Mouse (Mus musculus) intestine, postnatal 0 days (tissue): Measurements from ENCODE around the gene Rbm28. TPM values are rescaled to one million over a fixed set of nuclear protein-coding genes. Genes with fewer than 3 reads are reported as not detected.

Experiments
- ATAC-seq: fragments of 200-750 bp; cut with Nextera tagmentation; 2 replicates; pipeline ENCODE4 v1.8.0; 2017; ENCODE audit warnings: mild to moderate bottlenecking, moderate TSS enrichment, moderate library complexity
- H3K27ac ChIP-seq: fragments of 300-500 bp; sonication (generic); 2 replicates; pipeline ENCODE4 v1.5.1; 2014; ENCODE audit warnings: mild to moderate bottlenecking, low read depth, low read length, moderate library complexity
- H3K27me3 ChIP-seq: fragments of 300-500 bp; sonication (generic); replicated peaks from 2 replicates; pipeline ENCODE4 v1.6.1; 2014; ENCODE audit warnings: low read length, mixed read lengths; ENCODE audit not compliant: control insufficient read depth, insufficient read depth
- H3K36me3 ChIP-seq: fragments of 300-500 bp; sonication (generic); 2 replicates; pipeline ENCODE4 v1.6.1; 2014; ENCODE audit warnings: mild to moderate bottlenecking, moderate library complexity; ENCODE audit not compliant: control insufficient read depth, insufficient read depth
- H3K4me1 ChIP-seq: fragments of 300-500 bp; sonication (generic); replicated peaks from 2 replicates; pipeline ENCODE4 v1.6.1; 2014; ENCODE audit warnings: antibody characterized with exemption, low read length, mixed read lengths; ENCODE audit not compliant: control insufficient read depth, insufficient read depth
- H3K4me2 ChIP-seq: fragments of 300-500 bp; sonication (generic); replicated peaks from 2 replicates; pipeline ENCODE4 v1.6.1; 2014; ENCODE audit warnings: low read depth, mild to moderate bottlenecking, moderate library complexity
- H3K4me3 ChIP-seq: fragments of 300-500 bp; sonication (generic); 2 replicates; pipeline ENCODE4 v1.5.1; 2014; ENCODE audit warnings: low read depth, low read length
- H3K9ac ChIP-seq: fragments of 300-500 bp; sonication (generic); 2 replicates; pipeline ENCODE4 v1.6.1; 2014; ENCODE audit warnings: mild to moderate bottlenecking, low read depth, low read length
- H3K9me3 ChIP-seq: fragments of 300-500 bp; sonication (generic); 2 replicates; pipeline ENCODE4 v1.6.1; 2016; ENCODE audit warnings: mixed run types; ENCODE audit not compliant: control insufficient read depth
- CTCF ChIP-seq: sonication (generic); IDR thresholded peaks from 2 replicates; pipeline ENCODE4 v1.5.1; 2016; ENCODE audit warnings: low read depth, mild to moderate bottlenecking, control low read depth, antibody characterized with exemption, moderate library complexity
- WGBS: fragments of 180-500 bp; shearing (Covaris S2); extraction: QIAGEN DNeasy Blood & Tissue Kit; methylation state at CpG from one replicate; pipeline ENCODE4 v1.1.7; 2014; 5-methylcytosine and 5-hydroxymethylcytosine counted together
- polyA plus RNA-seq: library from polyadenylated mRNA; unstranded; fragments of >200 nt; fragmentation: Nextera tagmentation; extraction: Ambion mirVana; gene quantifications from 2 replicates; pipeline ENCODE4 v1.2.1, GENCODE M21; 2015

Gene Rbm28
- polyA plus RNA-seq, 1 experiment from 2014 or later, result 9.8 TPM

DNA sequence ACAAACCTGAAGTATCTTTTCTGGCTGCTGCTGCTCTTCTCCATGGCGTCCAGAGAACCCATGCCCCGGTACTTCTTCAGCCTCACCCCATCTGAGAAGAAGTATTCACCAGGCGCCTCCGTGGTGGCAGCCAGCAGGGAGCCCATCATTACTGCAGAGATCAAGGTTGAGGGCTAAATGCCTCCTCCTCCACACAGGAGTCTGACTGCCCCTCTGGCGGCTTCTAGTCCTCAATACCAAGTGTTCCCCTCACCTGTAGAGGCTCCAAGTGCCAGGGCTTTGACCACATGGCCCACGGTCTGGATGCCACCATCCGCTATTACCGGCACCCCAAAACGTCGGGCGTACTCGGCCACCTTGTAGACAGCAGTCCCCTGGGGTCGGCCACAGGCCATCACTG, 38.3 kb upstream of the Rbm28 start:
- no peaks in the 10 kb centered on the region for H3K27me3 ChIP-seq
- 93% methylated on average over 13 of the region's 13 CpGs for WGBS
- TF ChIP-seq CTCF, result no peak
- no peak overlapping the region for H3K27ac ChIP-seq
- H3K4me3 ChIP-seq, result no peak overlapping the region
- no peak overlapping the region for H3K9ac ChIP-seq
- peaks cover 17% of the 10 kb centered on the region for H3K36me3 ChIP-seq
- no peak for ATAC-seq
- no peaks in the 10 kb centered on the region for H3K9me3 ChIP-seq
- peaks cover 3% of the 10 kb centered on the region; the same call in 1 of the 2 replicates for H3K4me1 ChIP-seq
- no peak overlapping the region for H3K4me2 ChIP-seq

DNA sequence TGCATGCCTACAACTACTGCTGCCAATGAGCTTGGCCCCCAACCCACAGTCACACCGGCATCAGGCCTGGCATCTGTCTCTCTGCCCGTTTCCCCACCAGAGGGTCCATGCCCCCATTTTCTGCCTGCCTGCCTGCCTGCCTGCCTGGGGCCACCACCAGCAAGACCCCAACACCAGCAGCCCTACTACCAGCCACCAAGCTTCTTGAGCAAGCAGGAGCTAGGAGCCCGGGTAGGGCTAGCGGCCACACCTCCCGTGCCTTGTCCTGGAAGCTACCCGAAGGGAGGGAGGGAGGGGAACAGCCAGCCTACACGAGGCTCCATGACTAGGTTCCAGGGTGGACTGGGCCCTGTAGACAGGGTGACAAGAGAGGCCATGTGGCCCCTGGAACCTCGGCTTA, 37.2 kb upstream of the Rbm28 start:
- 83% methylated on average over 8 of the region's 8 CpGs for WGBS
- no peak for ATAC-seq

DNA sequence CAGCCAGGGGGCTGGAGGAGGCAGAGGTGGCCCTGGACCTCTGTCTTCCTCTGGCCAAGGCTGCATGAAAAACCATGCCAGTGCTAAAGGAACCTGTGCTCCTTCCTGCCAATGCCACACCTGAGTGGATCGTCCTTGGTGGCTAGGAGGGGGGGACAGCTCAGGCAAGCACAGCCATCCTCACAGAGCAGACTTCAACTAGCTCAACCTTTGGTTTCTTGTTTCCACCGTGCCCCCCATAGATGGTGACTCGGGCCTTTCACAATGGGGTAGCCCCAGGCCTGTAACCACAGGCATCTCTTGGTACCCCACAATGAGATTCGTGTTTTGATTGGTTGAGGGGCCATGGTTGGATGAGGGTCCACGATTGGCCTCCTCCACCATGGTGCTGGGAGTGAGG, 36.5 kb upstream of the Rbm28 start:
- Histone ChIP-seq H3K27ac (no peak overlapping the region), H3K4me3 (no peak overlapping the region), H3K27me3 (no peaks in the 10 kb centered on the region), H3K4me1 (peaks cover 3% of the 10 kb centered on the region; the same call in 1 of the 2 replicates), H3K36me3 (peaks cover 17% of the 10 kb centered on the region), H3K4me2 (no peak overlapping the region), H3K9me3 (no peaks in the 10 kb centered on the region), H3K9ac (no peak overlapping the region)
- WGBS, result 92% methylated on average over 5 of the region's 5 CpGs
- ATAC-seq, result no peak
- TF ChIP-seq CTCF, result no peak

More for the DNA sequence above, 37.2 kb upstream of the Rbm28 start:
- Histone ChIP-seq H3K9me3 (no peaks in the 10 kb centered on the region), H3K36me3 (peaks cover 17% of the 10 kb centered on the region), H3K27ac (no peak overlapping the region), H3K4me1 (peaks cover 3% of the 10 kb centered on the region; the same call in 1 of the 2 replicates), H3K9ac (no peak overlapping the region), H3K4me3 (no peak overlapping the region), H3K27me3 (no peaks in the 10 kb centered on the region), H3K4me2 (no peak overlapping the region)
- no peak for TF ChIP-seq CTCF

DNA sequence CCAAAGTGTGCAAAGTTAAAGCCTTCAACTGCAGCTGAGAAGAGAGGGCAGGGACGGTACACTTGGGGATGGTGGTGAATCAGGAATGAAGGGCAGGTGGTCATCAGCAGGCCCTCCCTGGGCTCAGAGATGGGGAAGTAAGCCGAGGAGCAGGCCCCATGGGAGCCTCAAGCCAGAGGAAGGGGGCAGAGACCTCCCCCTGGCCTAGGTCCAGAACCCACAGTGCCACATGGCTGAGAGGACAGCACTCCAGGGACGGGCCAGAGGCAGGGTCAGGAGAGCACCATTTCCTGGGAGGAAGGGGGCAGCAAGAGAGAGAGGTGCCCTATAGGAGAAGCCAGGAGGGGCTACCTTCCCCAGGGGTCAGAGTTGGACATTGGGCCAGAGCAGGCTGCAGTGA, 35.7 kb upstream of the Rbm28 start:
- Histone ChIP-seq H3K36me3 (peaks cover 17% of the 10 kb centered on the region), H3K4me2 (no peak overlapping the region), H3K27ac (no peak overlapping the region), H3K9ac (no peak overlapping the region), H3K4me3 (no peak overlapping the region), H3K9me3 (no peaks in the 10 kb centered on the region), H3K4me1 (peaks cover 3% of the 10 kb centered on the region; the same call in 1 of the 2 replicates), H3K27me3 (no peaks in the 10 kb centered on the region)
- no peak for ATAC-seq
- no peak for TF ChIP-seq CTCF
- 78% methylated on average over 3 of the region's 3 CpGs for WGBS

DNA sequence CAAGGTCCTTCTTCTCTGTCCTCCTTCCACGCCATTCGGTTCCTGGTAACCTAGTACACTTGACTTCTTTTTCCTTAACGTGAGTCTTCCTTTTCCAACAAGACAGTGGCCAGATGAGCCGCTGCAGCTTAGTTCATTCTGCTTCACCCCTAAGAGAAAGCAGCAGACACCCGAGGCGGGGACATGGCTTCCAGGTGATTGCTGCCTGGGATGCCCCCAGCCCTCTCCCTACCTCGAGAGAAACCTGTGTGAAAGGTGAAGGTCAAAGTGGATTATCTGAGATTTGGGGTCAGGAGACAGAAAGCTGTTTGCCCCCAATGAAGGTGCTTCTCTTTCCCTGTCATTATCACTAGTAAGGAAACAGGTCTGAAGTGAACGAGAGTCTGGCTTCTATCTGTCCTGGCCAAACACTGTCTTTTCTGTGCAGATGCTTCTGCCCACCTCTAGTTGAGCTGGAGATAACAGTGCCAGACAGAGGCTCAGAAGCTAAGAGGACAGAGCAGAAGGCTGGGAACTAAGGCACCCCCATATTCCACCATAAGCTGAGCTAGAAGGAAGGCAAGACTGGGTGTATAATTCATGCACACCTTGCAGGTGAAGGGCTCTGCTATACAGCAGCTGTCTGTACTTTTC, 34.5 kb upstream of the Rbm28 start:
- Histone ChIP-seq H3K27ac (no peak overlapping the region), H3K4me1 (peaks cover 3% of the 10 kb centered on the region; the same call in 1 of the 2 replicates), H3K9ac (no peak overlapping the region), H3K36me3 (peaks cover 13% of the 10 kb centered on the region), H3K4me2 (peak overlapping the region; percentile 61), H3K9me3 (no peaks in the 10 kb centered on the region), H3K27me3 (no peaks in the 10 kb centered on the region), H3K4me3 (no peak overlapping the region)
- ATAC-seq, result no peak
- no peak for TF ChIP-seq CTCF
- 38% methylated on average over 8 of the region's 8 CpGs for WGBS

DNA sequence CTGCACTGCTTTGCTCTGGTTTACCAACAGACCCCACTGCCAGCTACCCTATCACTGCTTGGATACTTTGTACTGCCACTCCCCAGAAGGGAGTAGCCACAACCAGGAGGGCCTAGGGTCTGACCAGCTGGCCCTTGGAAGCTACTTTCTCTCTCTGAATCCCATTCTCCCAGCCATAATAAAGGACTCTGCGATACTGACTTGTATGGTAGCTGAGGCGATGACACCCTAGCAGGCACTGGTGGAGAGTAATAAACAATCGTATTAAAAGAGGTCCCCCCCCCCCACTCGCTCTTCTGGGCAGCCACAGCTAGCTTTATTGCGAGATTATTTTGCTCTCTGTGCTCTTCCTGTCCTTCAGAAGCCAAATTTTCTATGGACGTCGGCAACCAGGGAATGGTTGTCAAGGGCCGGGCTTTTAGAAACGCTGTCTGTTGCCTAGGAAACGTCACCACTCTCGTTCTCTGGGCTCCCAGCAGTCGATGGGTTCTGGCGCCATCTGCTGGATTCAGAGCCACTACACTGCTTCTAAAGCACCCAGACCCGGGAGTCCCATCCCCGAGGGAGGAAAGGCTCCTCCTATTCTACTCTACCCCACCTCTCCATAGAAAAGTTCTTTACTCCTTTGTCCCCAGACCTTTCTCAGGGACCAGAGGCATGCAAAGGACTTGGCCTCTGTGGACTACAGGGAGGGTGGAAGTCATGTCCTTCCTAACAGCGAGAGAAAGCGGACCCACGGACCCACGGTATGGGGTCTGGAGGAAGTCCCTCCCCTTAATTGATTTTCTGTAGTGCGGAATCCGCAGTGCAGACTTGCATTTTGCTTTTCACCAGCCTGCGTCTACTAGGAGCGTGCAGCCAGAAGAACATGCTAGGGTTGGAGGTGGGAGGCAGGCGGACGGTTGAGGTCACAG, 33.8 kb upstream of the Rbm28 start:
- peak; percentile 70 for ATAC-seq
- Histone ChIP-seq H3K9me3 (no peaks in the 10 kb centered on the region), H3K9ac (no peak overlapping the region; the same call in 1 of the 2 replicates), H3K4me3 (peak overlapping the region; percentile 21; the same call in 1 of the 2 replicates), H3K27me3 (no peaks in the 10 kb centered on the region), H3K4me2 (peak overlapping the region; percentile 61), H3K27ac (no peak overlapping the region), H3K4me1 (peaks cover 3% of the 10 kb centered on the region; the same call in 1 of the 2 replicates), H3K36me3 (peaks cover 7% of the 10 kb centered on the region; the same call in 1 of the 2 replicates)
- TF ChIP-seq CTCF, result peak; percentile 96
- 14% methylated on average over 25 of the region's 25 CpGs for WGBS
